Mouse (Mus musculus) B cell, adult 2 months (primary cell): ENCODE results near the gene Celf2.

Source experiments
- DNase-seq, 2 experiments: peaks; one replicate each; pipeline ENCODE4 v3.0.0; 2022

Gene Celf2

DNA sequence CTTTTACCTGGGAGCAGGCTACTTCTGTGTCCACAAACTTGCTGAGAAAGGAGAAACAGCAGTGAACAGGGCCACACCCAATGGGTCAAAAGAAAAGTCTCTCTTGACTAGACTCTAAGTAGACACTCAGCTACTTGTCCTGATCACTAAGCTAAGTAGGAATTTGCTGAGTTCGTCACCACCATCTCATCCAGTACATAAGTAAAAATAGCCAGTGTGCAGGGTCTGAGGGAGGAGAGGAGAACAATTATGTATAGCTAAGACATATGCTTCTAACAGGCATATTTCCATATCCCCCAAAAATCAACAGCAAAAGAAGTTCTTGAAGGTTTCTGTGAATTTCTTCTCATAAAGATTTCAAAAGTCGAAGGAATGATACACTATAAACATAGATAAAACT, 615.8 kb downstream of the Celf2 start:
- DNase-seq: no peak

GRCm38 (mm10) chr2:6893095-6893494, 616.3 kb downstream of the Celf2 start:
- no peak for DNase-seq

DNA sequence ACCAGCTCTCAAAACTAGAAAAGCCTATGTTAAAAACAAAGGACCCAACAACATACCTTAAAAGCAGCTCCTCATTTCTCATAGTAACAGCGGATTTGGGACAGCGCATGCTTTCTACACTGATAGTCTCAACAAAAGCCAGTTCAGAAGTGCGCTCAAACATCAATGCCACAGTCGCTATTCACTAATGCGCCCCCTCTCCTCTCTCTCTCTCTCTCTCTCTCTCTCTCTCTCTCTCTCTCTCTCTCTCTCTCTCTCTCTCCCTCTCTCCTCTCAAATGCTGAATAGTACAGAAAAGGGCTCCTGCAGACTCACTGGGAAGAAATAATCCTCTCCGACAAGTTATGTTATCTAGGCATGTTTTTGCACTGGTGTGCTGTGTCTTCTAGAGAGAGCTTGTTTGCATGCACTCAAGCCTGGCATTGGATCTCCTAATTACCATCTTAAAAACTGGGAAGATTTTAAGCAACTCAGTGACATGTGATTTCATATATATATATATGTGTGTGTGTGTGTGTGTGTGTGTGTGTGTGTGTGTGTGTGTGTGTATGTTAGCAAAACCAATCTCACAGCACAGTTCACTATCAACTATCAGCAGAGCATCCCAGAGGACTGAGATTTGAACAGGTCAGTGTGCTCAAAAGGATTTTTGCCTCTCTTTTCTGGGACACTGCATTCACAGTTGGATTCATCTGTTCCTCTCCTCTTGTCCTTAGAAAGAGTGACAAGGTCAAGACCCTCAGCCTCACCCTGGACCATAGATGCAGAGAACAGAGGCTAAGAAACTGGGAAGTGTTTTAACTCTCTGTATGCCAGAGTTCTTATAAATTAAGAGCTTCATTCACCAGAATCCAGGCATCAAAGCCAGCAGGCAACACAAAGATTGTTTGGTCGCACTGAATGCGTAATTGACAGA, 624.3 kb downstream of the Celf2 start:
- no peak for DNase-seq

DNA sequence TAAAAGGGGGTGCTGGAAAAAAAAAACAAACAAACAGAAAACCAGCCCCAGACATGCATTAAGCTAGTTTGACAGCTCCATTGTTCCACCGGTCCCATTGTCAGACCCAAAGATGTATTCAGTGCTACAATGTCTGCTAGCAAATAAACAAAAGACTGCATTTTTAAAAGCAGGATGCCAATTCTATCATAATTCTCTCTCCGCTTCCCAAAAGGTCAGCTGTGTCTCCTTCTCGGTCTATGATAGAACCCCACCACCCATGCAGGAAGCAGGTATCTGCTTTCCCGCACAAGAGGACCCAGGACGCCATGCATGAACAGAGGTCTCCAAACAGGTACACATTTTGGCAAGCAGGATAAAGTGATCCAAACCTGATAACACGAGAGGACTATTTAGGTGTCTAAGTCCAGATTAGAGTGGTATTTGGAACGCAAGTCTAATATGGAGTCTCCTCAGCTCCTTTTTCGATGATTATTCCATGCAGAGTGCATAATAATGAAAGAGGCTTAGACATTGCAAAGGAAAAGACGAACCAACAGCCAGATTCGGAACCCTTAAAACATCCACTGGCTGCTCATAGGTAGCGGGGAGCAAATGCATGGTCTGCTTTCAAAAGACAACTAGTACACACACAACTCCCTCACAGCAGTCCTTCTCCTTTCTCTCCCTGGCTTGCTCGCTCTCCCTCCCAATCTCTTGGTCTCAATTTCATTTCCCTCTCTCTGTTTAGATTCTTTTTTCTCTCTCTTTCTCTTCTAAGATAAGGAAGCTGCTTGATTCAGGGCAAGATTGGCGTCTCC, 625.2 kb downstream of the Celf2 start:
- DNase-seq: no peak

- DNase-seq: no peak
These were observed 627.0 kb downstream of the Celf2 start for GRCm38 (mm10) chr2:6882236-6882885.

DNA sequence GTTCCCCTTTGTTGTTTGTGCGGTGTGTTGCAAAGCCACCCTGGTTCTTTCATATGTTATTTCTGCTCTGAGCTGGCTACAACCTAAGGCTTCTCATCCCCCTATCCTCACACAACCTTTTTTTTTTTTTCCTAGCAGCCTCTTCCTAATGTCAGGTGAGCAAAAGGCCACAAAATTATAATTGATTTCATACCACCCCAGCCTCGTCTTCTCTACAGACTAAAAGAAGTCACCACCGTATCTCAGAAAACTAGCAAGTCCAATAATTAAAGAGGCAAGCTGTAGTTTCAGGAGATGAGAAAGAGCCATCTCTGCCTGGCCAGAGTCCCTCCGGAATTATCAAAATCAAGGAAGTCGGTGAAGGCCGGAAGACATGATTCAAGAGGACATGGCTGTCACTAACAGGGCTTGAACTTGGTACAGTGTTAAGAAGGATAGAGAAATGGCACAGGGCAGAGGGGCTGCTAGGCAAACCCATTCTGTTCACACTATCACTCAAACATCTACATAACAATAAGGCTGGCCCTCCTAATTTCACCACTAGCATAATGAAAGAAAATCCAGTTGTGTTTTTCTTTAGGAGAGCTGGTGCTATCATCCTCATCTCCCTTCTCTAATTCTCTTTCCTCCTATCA, 628.3 kb downstream of the Celf2 start:
- no peak for DNase-seq

DNA sequence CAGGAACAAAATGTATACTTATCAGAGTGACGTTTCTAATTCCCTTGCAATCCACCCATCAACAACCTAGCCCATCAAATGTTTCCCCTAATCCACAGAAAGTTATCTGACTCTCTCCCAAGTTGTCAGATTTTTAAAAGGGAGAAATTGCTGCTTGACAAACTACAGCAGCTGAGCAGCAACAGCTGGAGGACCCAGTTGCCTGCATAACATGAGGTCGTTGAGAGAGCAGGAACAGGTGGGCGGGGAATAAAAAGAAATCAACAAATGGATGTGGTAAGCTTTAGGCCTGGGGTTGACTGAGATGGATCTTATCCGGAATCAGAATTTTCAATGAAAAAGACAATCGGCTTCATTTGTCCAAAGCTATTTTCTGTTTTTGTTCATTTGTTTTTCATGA, 632.3 kb downstream of the Celf2 start:
- no peak for DNase-seq

- no peak for DNase-seq
These were observed 632.8 kb downstream of the Celf2 start for GRCm38 (mm10) chr2:6876547-6876946.

DNA sequence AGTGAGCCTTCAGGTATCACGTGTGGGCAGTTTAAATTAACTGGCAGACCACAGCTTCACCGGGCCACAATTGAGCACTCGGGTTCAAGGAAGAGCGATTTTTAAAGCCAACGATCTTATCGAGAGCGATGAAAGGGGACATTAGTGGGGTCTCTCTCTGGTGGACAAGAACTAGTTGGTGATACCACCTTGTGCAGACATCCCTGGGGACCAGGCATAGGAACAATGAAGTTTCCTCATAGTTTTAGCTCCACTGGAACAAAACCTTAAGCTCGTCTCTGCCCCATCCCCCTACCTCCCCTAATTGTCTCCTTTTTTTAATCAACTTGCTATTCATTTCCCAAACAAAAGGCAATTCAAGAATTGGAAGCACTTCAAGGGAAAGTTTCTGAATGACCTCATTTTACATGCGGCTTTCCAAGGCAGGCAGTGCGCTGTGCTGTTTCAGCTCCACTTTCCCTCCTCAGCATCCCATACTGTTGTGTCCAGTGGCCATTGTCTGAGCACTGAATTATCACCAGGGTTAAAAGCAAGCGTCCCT, 634.2 kb downstream of the Celf2 start:
- no peak for DNase-seq

DNA sequence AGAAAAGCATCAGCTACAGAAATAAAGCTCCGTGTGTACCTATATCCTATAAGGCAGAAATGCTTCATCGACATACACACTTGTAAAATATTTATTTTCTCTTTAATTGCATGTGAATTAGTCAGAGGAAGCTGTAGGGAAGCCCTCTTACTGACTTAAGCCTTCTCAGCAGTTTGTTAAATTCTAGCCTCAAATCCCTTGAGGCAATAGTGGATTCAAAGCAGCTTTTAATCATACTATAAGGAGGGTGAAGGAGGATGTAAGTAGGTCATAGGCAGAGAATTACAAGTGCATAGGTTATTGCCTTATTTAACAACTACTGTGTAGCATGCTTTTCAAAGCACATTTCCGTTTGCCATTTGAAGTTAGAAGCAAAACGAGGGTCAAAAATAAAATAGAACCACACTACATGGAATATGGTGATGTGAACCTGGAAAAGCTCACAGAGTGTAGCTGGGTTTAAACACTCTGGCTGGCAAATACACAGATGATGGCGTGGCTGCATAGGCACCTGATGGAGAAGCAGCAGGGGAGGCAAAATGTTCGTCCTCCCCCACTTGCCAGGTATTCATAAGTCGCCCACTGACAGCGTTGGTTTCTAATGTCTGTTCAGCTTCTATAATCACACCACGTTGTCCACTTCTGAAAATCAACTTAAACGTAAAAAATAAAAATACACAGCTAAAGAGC, 635.0 kb downstream of the Celf2 start:
- DNase-seq: no peak

DNA sequence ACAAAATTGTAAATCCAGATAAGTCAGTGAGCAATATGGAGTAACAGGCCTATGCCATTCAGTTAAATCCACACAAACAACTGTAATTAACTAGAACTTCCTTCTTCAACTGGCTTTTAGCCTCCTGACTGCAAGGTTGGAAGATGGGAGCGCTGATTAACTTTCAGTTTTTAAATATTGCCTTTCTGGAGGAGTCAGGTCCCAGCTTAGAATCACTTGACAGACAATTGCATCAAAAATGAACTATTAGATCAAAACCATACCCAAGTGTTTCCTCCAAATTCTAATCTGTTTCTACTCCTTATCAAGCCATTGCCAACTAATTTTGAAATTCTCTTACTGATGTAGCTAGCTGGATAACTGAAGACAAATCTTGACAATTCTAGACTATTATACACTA, 635.7 kb downstream of the Celf2 start:
- no peak for DNase-seq

- no peak for DNase-seq
These were observed 636.5 kb downstream of the Celf2 start for GRCm38 (mm10) chr2:6872894-6873255.

DNA sequence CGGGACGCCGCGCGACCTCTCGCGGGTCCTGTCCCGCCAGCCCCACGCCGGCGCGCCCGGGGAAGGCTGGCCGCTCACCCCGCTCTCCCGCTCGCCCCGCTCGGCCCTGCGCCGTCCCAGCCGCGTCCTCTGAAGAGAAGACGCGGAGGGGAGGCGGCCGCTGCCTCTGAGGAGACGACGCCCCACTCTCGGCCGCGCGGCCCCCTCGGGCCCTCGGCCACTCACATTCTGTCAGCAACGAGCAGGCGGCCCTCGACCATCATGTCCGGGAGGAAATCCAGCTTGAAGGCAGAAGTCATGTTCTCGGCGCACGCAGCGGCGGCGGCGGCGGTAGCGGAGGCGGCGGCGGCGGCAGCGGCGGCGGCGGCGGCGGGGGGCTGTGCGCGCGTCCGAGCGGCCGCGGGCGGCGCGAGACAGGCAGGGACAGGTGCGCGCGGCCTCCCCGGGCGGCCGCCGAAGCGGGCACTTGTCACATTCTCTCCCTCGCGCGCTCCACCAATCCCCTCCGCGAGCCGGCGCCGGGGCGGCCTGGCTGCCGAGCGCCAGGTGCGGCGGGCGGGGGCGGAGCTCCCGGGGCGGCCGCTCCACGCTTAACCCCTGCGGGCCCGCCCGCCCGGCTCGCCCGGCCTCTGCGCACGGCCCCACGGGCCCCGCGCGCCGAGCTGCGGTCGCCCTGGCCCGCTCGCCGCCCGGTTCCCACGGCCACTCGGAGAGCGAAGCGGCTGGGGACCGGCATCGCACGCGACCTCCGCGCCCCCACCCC, 637.1 kb downstream of the Celf2 start:
- DNase-seq: peak; percentile 61 to 68

GRCm38 (mm10) chr2:6871281-6872130, 637.9 kb downstream of the Celf2 start:
- DNase-seq: peak in 1 of 2 experiments; percentile 9

GRCm38 (mm10) chr2:6869956-6870710, 639.2 kb downstream of the Celf2 start:
- no peak for DNase-seq

DNA sequence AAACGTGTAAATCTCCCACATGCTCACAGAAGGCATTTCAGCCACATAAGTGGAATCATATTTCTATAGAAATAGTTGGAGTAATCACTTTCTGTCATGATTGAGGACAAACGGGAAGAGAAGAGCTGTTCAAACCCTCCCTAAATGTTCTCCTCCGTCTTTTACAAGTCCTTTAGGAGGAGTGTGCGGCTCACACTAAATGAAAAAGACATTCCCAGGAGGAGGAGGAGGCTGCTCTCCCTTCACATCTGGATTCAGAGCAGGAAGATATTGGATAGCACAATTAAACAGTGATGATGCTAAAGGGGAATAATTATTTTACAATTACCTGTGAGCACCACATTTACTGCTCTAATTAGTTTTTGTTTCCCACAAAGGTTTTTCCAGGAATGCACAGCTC, 642.1 kb downstream of the Celf2 start:
- DNase-seq: no peak

GRCm38 (mm10) chr2:6865785-6866184, 643.6 kb downstream of the Celf2 start:
- DNase-seq: no peak

GRCm38 (mm10) chr2:6850102-6850644, 659.2 kb downstream of the Celf2 start:
- DNase-seq: no peak

DNA sequence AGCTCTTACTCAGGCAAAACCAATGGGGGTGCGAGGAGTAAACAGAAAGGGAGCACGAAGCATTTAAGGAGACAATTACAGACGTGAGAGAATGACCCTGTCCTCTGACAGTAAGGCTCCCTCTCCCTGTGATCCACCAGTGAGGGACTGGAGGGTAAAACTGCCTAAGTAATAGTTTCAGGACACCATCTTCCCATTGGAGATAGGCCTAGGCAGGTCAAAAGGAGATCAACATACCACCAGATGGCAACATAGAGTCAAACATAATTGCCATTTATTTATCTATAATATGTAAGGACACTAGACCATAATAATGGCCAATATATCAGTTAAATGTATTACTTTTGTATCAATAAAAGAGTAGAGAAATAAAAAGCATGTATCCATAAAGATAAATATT, 660.0 kb downstream of the Celf2 start:
- DNase-seq: no peak
